Comparison of ENCODE assay signal across 8 mouse cellular contexts in genomic region chr4:87140901-87141300, GRCm38 (mm10).
A peak's percentile ranks its signal among the peaks of the same experiment; 100 is the strongest.
DNase-seq lines count a peak whose midpoint lies in the region; ATAC-seq lines count a peak whose summit lies in the region.

No protein-coding gene starts in this region.

- no peak overlapping the region for H3K9ac ChIP-seq in neural tube, embryonic 14.5 days (replicated peaks; ENCODE audit: low read depth, low read length)
- no peak overlapping the region for H3K9ac ChIP-seq in midbrain, embryonic 16.5 days (ENCODE audit: low read depth, low read length)

- no peaks in the 10 kb centered on the region for H3K27me3 ChIP-seq in neural tube, embryonic 14.5 days (ENCODE audit: control insufficient read depth, insufficient read depth, low read length)
- H3K27me3 ChIP-seq in midbrain, embryonic 16.5 days (ENCODE audit: control insufficient read depth, insufficient read depth, low read depth, low read length): no peaks in the 10 kb centered on the region

- H3K4me2 ChIP-seq in neural tube, embryonic 14.5 days (ENCODE audit: low read depth, low read length): no peak overlapping the region
- no peak overlapping the region for H3K4me2 ChIP-seq in midbrain, embryonic 16.5 days (ENCODE audit: low read length)

- 59% methylated on average over 3 of the region's 3 CpGs for whole genome bisulfite sequencing in neural tube, embryonic 14.5 days
- WGBS in midbrain, embryonic 16.5 days: 63% methylated on average over 3 of the region's 3 CpGs

- peak; percentile 56; the same call in 1 of the 2 replicates for ATAC-seq in neural tube, embryonic 14.5 days (ENCODE audit: low read depth)
- no peak for ATAC-seq in midbrain, embryonic 16.5 days

- H3K36me3 ChIP-seq in neural tube, embryonic 14.5 days (ENCODE audit: control insufficient read depth, insufficient read depth, low read length): no peaks in the 10 kb centered on the region
- no peaks in the 10 kb centered on the region for H3K36me3 ChIP-seq in midbrain, embryonic 16.5 days (ENCODE audit: control insufficient read depth, insufficient read depth, low read length)

- no peaks in the 10 kb centered on the region for H3K4me1 ChIP-seq in neural tube, embryonic 14.5 days (ENCODE audit: control insufficient read depth, insufficient read depth, low read length)
- H3K4me1 ChIP-seq in midbrain, embryonic 16.5 days (ENCODE audit: control insufficient read depth, insufficient read depth, low read length): 0 out of 2 replicates have a peak, but pooled peaks cover 3% of the 10 kb centered on the region

- H3K9me3 ChIP-seq in neural tube, embryonic 14.5 days (ENCODE audit: control insufficient read depth, low read length): no peaks in the 10 kb centered on the region
- H3K9me3 ChIP-seq in midbrain, embryonic 16.5 days (replicated peaks; ENCODE audit: control insufficient read depth, low read length, poor library complexity, severe bottlenecking): no peaks in the 10 kb centered on the region

- intact Hi-C loops in gastrocnemius, postnatal 14 days (cut with DNase I; ENCODE audit: low total_unique reads): no loop called here

- no peak overlapping the region for H3K27ac ChIP-seq in neural tube, embryonic 14.5 days (ENCODE audit: low read depth, low read length)
- no peak overlapping the region for H3K27ac ChIP-seq in midbrain, embryonic 16.5 days (ENCODE audit: low read length)

- H3K4me3 ChIP-seq in neural tube, embryonic 14.5 days (ENCODE audit: low read depth, low read length): no peak overlapping the region
- no peak overlapping the region for H3K4me3 ChIP-seq in midbrain, embryonic 16.5 days (ENCODE audit: low read depth, low read length)

- DNase-seq in gastrocnemius, postnatal 14 days: peak; percentile 4
- no peak for DNase-seq in gastrocnemius, adult 18-20 months (ENCODE audit: low spot score)
- DNase-seq in neural tube, embryonic 10.5 days (ENCODE audit: extremely low spot score, low spot score): no peak
- DNase-seq in heart, postnatal 4 days: peak; percentile 33
- peak; percentile 37 for DNase-seq in right cerebral cortex, postnatal 4 days
- DNase-seq in urinary bladder, postnatal 25 days (ENCODE audit: low spot score): no peak

Comparison
In these comparisons a context has a peak if more than half of its experiments do, and no peak if none do; other contexts are left out.
1. DNase-seq: peak in gastrocnemius, postnatal 14 days (single experiment), heart, postnatal 4 days (single experiment) and right cerebral cortex, postnatal 4 days (single experiment); none in gastrocnemius, adult 18-20 months (single experiment), neural tube, embryonic 10.5 days (single experiment) and urinary bladder, postnatal 25 days (single experiment).